Mouse (Mus musculus) brain, embryonic 14.5 days (tissue): ENCODE measurements around the gene Wars2. TPM values are rescaled to one million over a fixed set of nuclear protein-coding genes. Genes with fewer than 3 reads are reported as not detected.

Experiments
- DNase-seq: peaks from one replicate; pipeline ENCODE4 v3.0.0-alpha.2; 2011; ENCODE audit warnings: low read depth
- CTCF ChIP-seq: fragments of 200-500 bp; IDR thresholded peaks from 2 replicates; pipeline ENCODE4 v1.5.1; 2012; ENCODE audit warnings: inconsistent platforms, mild to moderate bottlenecking, moderate library complexity, borderline replicate concordance; ENCODE audit not compliant: insufficient read depth, insufficient read length; ENCODE audit errors: extremely low read depth
- POLR2A ChIP-seq: fragments of 200-500 bp; IDR thresholded peaks from 2 replicates; pipeline ENCODE4 v1.6.1; 2012; ENCODE audit warnings: mild to moderate bottlenecking, inconsistent platforms, borderline replicate concordance; ENCODE audit not compliant: poor library complexity, insufficient read depth, insufficient read length, severe bottlenecking; ENCODE audit errors: extremely low read depth
- polyA plus RNA-seq: library from polyadenylated mRNA; depleted of rRNA; stranded (reverse); fragments of >200 nt; gene quantifications from 2 replicates; pipeline ENCODE4 v1.2.3, GENCODE M21; 2012; rRNA removed

Wars2 gene
- 4.7 and 5.6 TPM in 2 replicates for polyA plus RNA-seq

DNA sequence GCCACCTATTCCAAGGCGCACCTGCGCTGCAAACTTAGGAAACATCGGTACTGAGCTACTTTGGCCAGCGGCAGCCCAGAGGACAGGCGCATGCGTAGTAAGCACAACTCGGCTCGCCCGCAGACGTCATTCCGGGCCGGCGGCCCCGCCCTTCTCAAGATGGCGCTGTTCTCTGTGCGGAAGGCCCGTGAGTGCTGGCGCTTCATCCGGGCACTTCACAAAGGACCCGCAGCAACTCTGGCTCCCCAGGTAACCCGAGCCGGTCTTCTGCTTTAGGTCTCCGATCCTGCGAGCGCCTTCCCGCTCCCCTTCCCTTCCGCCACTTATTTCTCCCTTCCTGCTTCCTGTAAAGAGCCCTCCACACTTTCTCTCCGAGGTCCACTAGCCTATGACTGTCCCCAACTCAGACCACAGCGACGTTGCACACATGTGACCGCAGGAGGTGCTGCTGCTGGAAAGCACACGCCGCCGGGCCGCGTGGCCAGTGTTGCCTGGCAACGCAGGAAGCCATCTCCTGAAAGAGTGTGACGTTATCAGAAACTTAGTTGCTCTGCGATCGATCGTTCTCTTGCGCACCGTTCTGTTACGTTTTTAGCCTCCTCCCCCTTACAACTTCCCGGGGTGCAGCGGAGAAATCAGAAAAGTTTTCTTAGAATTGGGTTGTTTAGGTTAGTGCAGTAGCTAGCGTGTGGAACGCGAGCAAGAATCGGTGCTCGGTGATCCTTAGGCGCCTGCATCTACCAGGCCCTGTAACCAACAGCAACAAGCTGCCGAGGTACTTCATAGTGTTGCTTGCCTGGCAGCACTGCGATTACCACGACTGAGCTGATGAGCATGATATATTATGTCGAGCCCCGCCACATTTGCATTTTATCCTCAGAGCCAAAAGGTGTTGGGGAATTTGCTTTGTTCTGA, at the start of gene Wars2:
Gene Wars2, plus strand, starts transcription at position 129 of the 915 bp plus-strand sequence.
- TF ChIP-seq POLR2A, result peak; percentile 35; the same call in 1 of the 2 replicates
- 0 out of 2 replicates have a peak, but pooled peaks have one; percentile 23 for TF ChIP-seq CTCF

DNA sequence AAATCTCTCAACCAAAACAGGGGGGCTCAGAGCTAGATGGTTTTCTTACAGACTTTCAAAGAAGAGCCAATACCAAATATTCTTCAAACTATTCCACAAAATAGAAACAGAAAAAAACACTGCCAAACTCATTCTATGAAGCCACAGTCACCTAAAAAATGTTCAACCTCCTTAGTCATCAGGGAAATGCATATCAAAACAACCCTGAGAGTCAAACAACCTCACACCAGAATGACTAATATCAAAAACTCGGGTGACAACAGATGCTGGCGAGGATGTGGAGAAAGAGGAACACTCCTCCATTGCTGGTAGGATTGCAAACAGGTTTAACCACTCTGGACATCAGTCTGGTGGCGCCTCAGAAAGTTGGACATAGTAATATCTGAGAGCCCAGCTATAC, 44.1 kb upstream of the Wars2 start:
- TF ChIP-seq CTCF (no peak), POLR2A (no peak)
- DNase-seq, result no peak

More for the DNA sequence above, at the start of gene Wars2:
- peak; percentile 98 for DNase-seq

DNA sequence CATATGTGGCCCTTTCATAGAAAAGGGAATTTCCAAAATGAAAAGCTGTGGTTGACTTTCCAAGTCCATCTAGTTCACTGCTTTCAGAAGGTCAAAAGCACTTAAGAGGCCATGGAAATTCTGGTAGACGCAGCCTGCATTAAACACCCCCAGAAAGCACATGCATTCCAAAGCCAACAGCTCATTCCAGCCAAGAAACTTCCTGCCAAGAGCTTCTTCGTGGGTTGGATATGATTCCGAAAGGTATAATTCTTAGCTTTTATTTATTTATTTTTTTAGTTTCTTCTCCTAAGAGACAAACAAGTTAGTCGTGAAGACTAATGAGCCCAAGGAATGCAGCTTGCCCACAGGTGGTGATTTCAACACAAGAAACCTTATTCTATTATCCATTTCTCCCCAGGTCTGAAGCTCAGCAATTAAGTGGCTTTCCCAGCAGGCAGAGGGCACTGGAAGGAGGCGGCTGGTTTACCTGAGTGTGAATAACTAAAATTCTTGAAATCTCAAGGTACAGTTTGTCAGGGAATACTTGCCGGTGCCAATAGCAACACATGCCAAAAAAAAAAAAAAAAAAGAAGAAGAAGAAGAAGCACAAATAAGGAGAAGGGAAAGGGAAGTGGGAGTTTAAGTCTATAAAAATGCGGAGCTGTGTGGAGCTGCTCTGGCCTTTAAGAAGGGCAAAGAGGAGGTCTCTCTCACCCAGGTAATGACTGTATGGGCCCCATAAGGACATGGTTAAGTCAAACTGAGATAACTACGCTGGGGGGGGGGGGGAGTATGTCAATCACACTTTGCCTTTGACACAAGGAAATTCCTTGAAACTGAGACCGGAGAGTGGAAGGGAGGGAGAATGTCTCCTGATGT, 30.3 kb upstream of the Wars2 start:
- TF ChIP-seq CTCF, result no peak
- DNase-seq, result no peak

DNA sequence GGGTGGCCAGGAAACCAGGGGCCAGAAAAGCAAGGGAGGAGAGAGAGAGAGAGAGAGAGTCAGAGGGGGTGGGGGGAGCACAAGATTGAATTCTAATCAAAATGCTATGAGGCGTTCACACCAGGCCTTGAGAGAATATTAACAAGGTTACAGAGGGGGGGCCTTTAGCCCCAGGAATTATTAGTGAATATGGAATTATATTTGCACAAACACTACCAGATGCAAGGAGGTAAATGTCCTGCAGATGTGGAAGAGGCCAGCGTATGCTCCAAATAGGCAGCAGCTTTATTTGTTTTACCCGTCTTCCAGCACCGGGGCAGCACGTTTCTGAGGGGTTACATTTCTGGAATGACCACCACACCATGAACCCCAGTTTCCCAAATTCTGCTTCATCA, 29.7 kb upstream of the Wars2 start:
- DNase-seq, result no peak
- TF ChIP-seq POLR2A (no peak), CTCF (no peak)

DNA sequence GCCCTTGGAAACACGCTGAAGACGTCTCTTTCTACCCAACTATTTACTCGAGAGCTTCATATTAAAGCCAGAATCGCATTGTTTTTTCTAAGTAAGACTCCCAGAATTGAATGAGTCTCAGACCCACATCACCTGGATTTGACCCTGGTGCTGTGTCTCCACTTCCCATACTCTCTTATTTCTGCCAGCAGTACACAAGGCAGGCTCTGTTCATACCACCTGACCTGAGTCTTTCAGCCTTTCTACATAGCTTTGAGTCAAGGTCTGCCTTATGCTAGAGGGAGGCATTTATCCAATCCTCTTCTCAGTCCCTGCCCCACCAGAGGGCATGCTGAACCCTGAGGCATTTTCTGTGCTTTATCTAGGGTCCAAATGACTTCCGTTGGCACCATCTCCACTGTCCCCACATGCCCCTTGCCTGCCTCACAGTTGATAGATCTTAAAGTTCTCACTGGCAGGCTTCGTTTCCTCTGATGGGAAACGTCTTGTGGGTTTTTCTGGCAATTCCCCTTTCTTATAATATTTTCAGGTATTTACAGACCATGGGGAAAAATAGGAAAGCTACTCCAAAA, 27.5 kb upstream of the Wars2 start:
- no peak for DNase-seq
- TF ChIP-seq CTCF, result no peak

DNA sequence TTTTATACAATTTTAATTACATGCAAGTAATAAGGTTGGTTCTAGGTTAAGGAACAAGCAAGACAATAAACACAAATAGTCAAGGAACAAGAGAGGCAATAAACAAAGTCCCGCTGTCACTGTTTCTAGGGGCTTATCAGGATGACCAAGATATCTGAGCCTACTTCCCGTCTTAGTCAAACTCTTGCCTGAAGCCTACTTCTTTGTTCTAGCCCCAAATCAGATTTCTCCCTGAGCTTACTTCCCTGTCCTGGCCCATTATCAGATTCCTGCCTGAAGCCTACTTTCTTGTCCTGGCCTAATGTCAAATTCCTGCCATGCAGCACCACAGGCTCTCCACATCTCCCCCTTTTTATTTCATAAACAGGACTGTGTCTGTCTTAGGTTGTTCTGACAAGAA, 19.9 kb upstream of the Wars2 start:
- no peak for DNase-seq
- TF ChIP-seq CTCF, result no peak
- TF ChIP-seq POLR2A, result no peak

DNA sequence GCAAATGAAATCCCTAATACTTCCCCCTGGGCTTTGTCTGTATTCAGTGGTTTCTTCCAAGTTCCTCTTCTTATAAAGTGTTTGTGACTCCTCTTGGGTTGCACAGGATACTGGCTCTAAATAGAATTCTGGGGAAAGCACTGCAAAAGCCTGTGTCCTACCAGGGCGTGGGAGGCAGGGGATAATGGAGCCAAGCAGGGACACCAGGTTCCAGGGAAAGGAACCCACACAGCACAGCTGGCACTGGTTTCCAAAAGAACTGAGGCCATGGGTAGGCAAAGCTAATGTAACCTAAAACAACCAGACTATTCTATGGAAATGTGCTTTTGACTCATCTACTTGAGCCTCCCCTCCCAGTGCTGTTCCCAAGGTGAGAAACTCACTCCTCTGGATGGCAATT, 10.3 kb upstream of the Wars2 start:
- DNase-seq, result no peak
- no peak for TF ChIP-seq CTCF
- TF ChIP-seq POLR2A, result no peak

DNA sequence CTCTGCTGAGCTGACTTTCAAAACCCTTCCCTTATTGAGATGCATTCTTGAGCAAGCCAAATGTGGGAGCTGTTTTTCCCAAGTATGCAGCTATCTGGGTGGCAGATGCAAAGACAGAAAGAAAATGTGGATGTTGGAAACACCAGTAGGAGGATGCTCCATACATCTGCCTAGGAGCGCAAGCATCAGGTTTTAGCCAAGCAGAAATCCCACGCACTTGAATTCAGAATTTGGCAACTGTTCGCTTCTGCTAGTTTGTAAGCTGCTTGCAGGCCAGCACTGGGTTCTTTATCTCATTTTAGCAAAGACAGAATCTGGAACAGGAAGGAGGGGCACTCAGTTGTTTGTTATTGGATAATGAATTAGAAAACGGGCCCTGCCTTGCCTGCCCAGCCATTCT, 8.9 kb upstream of the Wars2 start:
- DNase-seq, result no peak
- TF ChIP-seq POLR2A, result no peak
- TF ChIP-seq CTCF, result no peak

DNA sequence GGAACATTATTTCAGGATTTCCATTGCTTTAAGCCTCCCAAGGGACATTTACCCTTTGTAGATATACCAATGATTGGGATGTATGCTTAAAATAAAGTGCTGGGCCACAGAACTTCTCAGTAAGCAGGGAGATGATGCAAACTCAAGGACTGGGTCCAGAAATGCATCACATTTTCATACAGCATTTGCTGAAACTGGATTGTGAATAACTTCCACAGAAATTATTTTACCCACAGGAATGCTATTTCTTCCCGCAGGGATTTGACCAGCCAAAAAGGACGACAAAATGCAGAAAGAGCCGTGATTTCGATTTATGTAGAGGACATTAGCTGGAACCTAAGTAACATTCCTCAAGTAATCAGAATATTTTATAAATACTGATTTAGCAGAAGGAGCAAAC, 7.0 kb upstream of the Wars2 start:
- no peak for DNase-seq
- no peak for TF ChIP-seq POLR2A

DNA sequence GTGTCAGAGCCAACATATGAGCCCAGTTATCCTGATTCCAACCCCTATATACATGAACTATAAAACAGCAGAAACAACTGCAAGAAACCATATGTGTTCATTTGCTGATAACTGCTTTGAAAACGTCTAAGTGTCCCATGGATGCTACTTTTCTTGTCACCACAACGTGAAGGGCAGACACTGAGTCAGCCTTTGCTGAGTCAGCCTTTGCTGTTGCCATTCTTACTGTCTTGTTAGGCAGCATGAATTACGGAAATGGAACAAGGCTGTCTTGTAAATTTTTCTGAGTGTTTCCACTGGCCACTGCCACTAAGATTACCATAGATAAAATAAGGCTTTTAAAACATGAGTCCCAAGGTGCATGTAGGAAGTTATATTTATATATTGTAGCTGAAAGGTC, 7.0 kb downstream of the Wars2 start:
- no peak for DNase-seq
- TF ChIP-seq CTCF (no peak), POLR2A (no peak)

DNA sequence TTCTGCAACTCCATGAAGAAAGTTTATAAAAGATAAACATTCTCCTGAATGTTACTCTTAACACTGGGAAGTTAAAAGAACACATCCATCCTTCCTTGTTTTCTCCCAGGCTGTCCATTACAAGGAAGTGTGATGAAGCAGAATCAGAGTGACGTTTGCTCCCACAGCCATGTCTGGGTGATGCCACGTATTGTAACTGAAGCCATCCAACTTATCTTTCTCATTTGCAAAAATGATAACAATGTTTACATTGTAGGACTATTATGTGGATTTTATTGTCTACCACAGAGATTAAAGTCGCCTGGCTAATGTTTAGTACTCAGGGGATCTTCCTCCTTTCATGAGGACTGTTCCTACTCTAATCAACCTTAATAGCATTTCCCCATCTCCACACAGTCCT, 8.2 kb downstream of the Wars2 start:
- TF ChIP-seq POLR2A (no peak), CTCF (no peak)
- no peak for DNase-seq

DNA sequence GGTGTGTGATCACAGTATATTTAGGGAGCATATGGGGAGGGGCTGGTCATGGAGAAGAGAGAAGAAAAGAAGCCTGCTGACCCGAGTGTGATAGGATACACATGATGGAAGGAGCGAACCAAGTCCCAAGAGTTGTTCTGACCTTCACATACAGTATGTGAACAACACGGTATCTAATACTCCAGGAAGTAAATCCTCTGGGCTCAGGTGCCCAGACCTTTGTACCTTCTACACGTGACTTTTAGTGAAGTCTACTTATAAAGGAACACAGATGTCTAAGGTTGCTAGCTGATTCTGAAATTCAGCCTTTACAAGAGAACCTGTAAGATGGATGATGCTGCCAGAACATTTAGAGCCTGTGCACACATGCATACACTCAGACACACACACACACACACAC, 15.4 kb downstream of the Wars2 start:
- DNase-seq, result no peak
- no peak for TF ChIP-seq CTCF
- TF ChIP-seq POLR2A, result no peak

DNA sequence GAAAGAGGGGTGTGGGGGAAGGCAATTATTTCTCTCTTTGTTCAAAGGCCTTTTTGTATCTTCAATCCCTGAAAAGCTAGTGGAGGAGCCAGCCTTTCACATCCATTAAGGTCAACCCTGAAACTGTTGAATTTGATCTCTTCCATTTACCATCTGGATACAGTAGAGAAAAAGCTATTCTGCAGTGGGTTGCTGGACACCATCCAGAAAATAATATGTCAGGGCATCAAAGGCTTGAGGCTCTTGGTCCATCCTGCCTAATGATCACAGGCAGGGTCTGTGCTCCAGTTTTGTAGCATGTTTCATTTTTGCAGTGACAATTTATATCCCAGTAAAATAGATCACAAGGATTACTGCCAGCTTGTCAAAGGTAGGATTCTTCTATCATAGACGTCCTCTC, 16.1 kb downstream of the Wars2 start:
- DNase-seq, result peak; percentile 77
- TF ChIP-seq POLR2A (no peak), CTCF (no peak)
